Mouse (Mus musculus): ENCODE data around the gene Raver2.

The Raver2 gene

GRCm38 (mm10) chr4:101107122-101107521 lies 38.3 kb downstream of the Raver2 start:
- DNase-seq (ENCODE audit: low spot score) = no peak

GRCm38 (mm10) chr4:101121002-101121401 lies 52.2 kb downstream of the Raver2 start:
- DNase-seq (ENCODE audit: low spot score) = no peak

GRCm38 (mm10) chr4:101135013-101135412 lies 66.2 kb downstream of the Raver2 start:
- DNase-seq (ENCODE audit: low spot score) = no peak

GRCm38 (mm10) chr4:101135909-101136308 lies 67.1 kb downstream of the Raver2 start:
- DNase-seq (ENCODE audit: low spot score) = no peak

- DNase-seq (ENCODE audit: low spot score) = no peak
These were observed 69.2 kb downstream of the Raver2 start for GRCm38 (mm10) chr4:101137975-101138374.

GRCm38 (mm10) chr4:101141768-101142167 lies 73.0 kb downstream of the Raver2 start:
- DNase-seq (ENCODE audit: low spot score) = no peak

- DNase-seq (ENCODE audit: low spot score) = no peak
These were observed 75.1 kb downstream of the Raver2 start for GRCm38 (mm10) chr4:101143901-101144300.

- no peak for DNase-seq (ENCODE audit: low spot score)
These were observed 75.6 kb downstream of the Raver2 start for GRCm38 (mm10) chr4:101144361-101144760.

GRCm38 (mm10) chr4:101144790-101145189 lies 76.0 kb downstream of the Raver2 start:
- DNase-seq (ENCODE audit: low spot score) = no peak

- peak; percentile 32 for DNase-seq (ENCODE audit: low spot score)
These were observed 77.4 kb downstream of the Raver2 start for GRCm38 (mm10) chr4:101146047-101146745.

- DNase-seq (ENCODE audit: low spot score) = no peak
These were observed 78.3 kb downstream of the Raver2 start for GRCm38 (mm10) chr4:101146891-101147655.

GRCm38 (mm10) chr4:101155541-101155940 lies 86.8 kb downstream of the Raver2 start:
- DNase-seq (ENCODE audit: low spot score) = no peak

- DNase-seq (ENCODE audit: low spot score) = no peak
These were observed 88.7 kb downstream of the Raver2 start for GRCm38 (mm10) chr4:101157476-101157875.

GRCm38 (mm10) chr4:101158282-101158681 lies 89.5 kb downstream of the Raver2 start:
- DNase-seq (ENCODE audit: low spot score) = no peak

GRCm38 (mm10) chr4:101159191-101159764 lies 90.5 kb downstream of the Raver2 start:
- DNase-seq (ENCODE audit: low spot score) = no peak

GRCm38 (mm10) chr4:101160821-101161220 lies 92.0 kb downstream of the Raver2 start:
- DNase-seq (ENCODE audit: low spot score) = no peak

- DNase-seq (ENCODE audit: low spot score) = peak; percentile 21
These were observed 95.4 kb downstream of the Raver2 start for GRCm38 (mm10) chr4:101164189-101164588.

GRCm38 (mm10) chr4:101164673-101165072 lies 95.9 kb downstream of the Raver2 start:
- DNase-seq (ENCODE audit: low spot score) = no peak

GRCm38 (mm10) chr4:101165776-101166175 lies 97.0 kb downstream of the Raver2 start:
- DNase-seq (ENCODE audit: low spot score) = no peak

GRCm38 (mm10) chr4:101167777-101168176 lies 99.0 kb downstream of the Raver2 start:
- no peak for DNase-seq (ENCODE audit: low spot score)

- no peak for DNase-seq (ENCODE audit: low spot score)
These were observed 99.5 kb downstream of the Raver2 start for GRCm38 (mm10) chr4:101168189-101168778.

GRCm38 (mm10) chr4:101172738-101173137 lies 104.0 kb downstream of the Raver2 start:
- no peak for DNase-seq (ENCODE audit: low spot score)

Measured in testis, postnatal 14 days (tissue).